Mouse (Mus musculus) heart, adult 8-10 months (tissue): ENCODE data around the gene Zbtb26. TPM values are rescaled to one million over a fixed set of nuclear protein-coding genes. Genes with fewer than 3 reads are reported as not detected.

Experiments
- total RNA-seq, 4 experiments: library from RNA; stranded (reverse); gene quantifications; 2 replicates each; pipeline ENCODE4 v1.2.4; 2022

Zbtb26 gene
- total RNA-seq, 4 experiments from 2014 or later = 3.2 to 4.8 (median 4.1) TPM

Other genes starting within 250 kb of the Zbtb26 start
- not detected for gene Olfr366, start 231.6 kb downstream of the Zbtb26 start, total RNA-seq
- gene Olfr368, start 116.6 kb downstream of the Zbtb26 start, total RNA-seq = not detected
- 10 to 100 TPM; 13.9 to 19.0 (median 16.0) TPM for gene Pdcl, start 83.8 kb downstream of the Zbtb26 start, total RNA-seq
- 10 to 100 TPM; 28.1 to 36.7 (median 35.2) TPM for gene Rc3h2, start 20.2 kb downstream of the Zbtb26 start, total RNA-seq
- gene Zbtb6, start within 50 bp of the Zbtb26 start, total RNA-seq = 1 to 10 TPM; 3.6 to 4.3 (median 4.0) TPM
- gene Rabgap1, start 144 bp upstream of the Zbtb26 start, total RNA-seq = 10 to 100 TPM; 38.9 to 46.1 (median 41.1) TPM
- gene Gpr21, start 73.2 kb upstream of the Zbtb26 start, total RNA-seq = under 1 TPM; 0.34 to 0.63 (median 0.45) TPM